ENCODE assay signal across 14 mouse cellular contexts in the genomic region with DNA sequence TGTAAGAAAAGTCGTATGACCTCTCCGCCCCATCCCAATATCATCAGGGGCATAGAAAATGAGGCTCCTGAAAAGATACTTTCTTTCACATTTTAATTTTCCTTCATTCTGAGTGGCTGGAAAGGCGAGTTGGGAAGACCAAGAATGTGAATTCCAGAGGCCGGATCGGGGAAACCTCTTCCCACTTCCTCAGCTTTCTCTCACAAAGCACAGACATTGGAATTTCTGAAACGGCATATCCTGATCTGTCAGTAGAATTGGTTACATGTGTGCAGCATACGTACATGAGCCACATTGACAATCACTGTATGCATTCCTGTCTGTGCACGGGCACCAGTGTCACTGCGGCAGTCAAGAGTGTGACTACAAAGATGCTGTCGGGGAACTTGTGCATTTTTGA. TPM values are rescaled to one million over a fixed set of nuclear protein-coding genes. Genes with fewer than 3 reads are reported as not detected.
"Had no signal": no experiment of that assay in that cellular context is flagged by ENCODE, and none has a peak within 500 bp of the region (broad histone marks: within the 10 kb centered on the region; RNA-seq: fewer than 3 reads in every experiment).

No protein-coding gene starts in this region.

- ATAC-seq: lung, postnatal 0 days had no signal

- H3K4me1 ChIP-seq: liver, embryonic 15.5 days; midbrain, embryonic 10.5 days; neural tube, embryonic 15.5 days had no signal

- H3K36me3 ChIP-seq: liver, embryonic 15.5 days; neural tube, embryonic 15.5 days had no signal

- H3K9ac ChIP-seq: liver, embryonic 15.5 days; neural tube, embryonic 15.5 days had no signal

- H3K4me3 ChIP-seq: left cerebral cortex, adult 2 months; liver, embryonic 15.5 days; midbrain, embryonic 10.5 days; myocyte; neural tube, embryonic 15.5 days had no signal

- H3K27ac ChIP-seq: left cerebral cortex, adult 2 months; liver, embryonic 15.5 days; midbrain, embryonic 10.5 days; neural tube, embryonic 15.5 days; stomach, postnatal 0 days had no signal

- H3K9me3 ChIP-seq: liver, embryonic 15.5 days; midbrain, embryonic 10.5 days; neural tube, embryonic 15.5 days had no signal

- H3K4me2 ChIP-seq: liver, embryonic 11.5 days; liver, embryonic 15.5 days; neural tube, embryonic 15.5 days had no signal

- DNase-seq: kidney, postnatal 25 days; lung, adult 2 months; lung, postnatal 36 days; midbrain, embryonic 14.5 days; thymus, postnatal 4 days had no signal

- H3K27me3 ChIP-seq: neural tube, embryonic 15.5 days had no signal

RNA-seq across cellular contexts. Expression of a gene that starts 11.3 kb away (rescaled TPM):
- total RNA-seq: megakaryocyte, adult 5-6 weeks had no signal
